Comparison of ENCODE assay signal across 8 mouse cellular contexts in the genomic region with DNA sequence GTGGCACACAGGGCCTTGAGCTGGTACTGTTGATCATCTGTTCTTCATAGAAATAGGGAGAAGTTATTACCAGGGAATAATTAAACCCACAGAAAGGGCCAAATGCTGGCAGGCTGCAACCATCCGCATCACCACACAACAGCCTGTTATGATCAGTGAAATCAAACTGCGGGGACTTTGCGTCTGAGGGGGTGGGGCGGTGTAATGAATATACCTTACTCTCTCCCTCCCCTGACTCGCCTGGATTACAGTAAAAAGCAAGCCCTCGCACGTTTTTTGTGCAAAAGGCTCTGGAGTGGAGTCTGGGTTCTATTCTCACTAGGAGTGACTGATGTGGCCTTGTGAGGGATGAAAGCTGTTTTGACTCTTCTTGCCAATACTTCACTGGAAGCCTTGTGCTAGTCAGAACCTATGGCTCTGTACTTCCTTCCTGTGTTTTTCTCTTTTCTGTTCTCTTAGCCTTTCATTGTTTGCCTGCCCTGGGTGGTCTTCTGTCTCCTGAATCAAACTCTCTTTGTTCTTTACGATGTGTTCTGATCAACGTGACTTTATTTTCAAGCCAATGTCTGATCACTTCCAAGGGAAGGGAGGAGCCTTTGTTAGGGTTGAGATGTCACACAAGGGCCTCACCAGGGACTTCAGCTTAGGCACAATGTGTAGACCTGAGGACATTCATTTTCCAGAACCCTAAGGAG.
DNase-seq lines count a peak whose midpoint lies in the region; ATAC-seq lines count a peak whose summit lies in the region.

No protein-coding gene starts in this region.

- no peak overlapping the region for H3K4me2 ChIP-seq in hindbrain, embryonic 11.5 days (replicated peaks; ENCODE audit: low read depth, low read length)
- H3K4me2 ChIP-seq in embryonic facial prominence, embryonic 14.5 days (ENCODE audit: low read depth, low read length) = no peak overlapping the region

- ATAC-seq in hindbrain, embryonic 11.5 days (ENCODE audit: low FRiP score) = no peak
- peak; percentile 56 for ATAC-seq in embryonic facial prominence, embryonic 14.5 days (ENCODE audit: low read depth)

- H3K4me3 ChIP-seq in hindbrain, embryonic 10.5 days = no peak overlapping the region
- H3K4me3 ChIP-seq in hindbrain, embryonic 11.5 days (ENCODE audit: low read depth, low read length) = no peak overlapping the region
- no peak overlapping the region for H3K4me3 ChIP-seq in embryonic facial prominence, embryonic 14.5 days (ENCODE audit: low read depth, low read length)

- no peaks in the 10 kb centered on the region for H3K9me3 ChIP-seq in hindbrain, embryonic 10.5 days
- H3K9me3 ChIP-seq in hindbrain, embryonic 11.5 days (ENCODE audit: control insufficient read depth, low read length) = no peaks in the 10 kb centered on the region
- H3K9me3 ChIP-seq in embryonic facial prominence, embryonic 14.5 days (ENCODE audit: control insufficient read depth, low read length) = no peaks in the 10 kb centered on the region

- 54% methylated on average over 9 of the region's 9 CpGs for WGBS in hindbrain, embryonic 10.5 days
- WGBS in hindbrain, embryonic 11.5 days = 54% methylated on average over 9 of the region's 9 CpGs
- WGBS in embryonic facial prominence, embryonic 14.5 days = 24% methylated on average over 9 of the region's 9 CpGs

- DNase-seq in hindbrain, embryonic 10.5 days (ENCODE audit: low spot score) = no peak
- no peak for DNase-seq in hindbrain, embryonic 11.5 days (ENCODE audit: low spot score)
- peak; percentile 24 for DNase-seq in R1 (ENCODE audit: low read depth, low spot score)
- DNase-seq in embryonic facial prominence, embryonic 14.5 days (ENCODE audit: low spot score) = peak; percentile 89
- DNase-seq in layer of hippocampus, postnatal 14 days (ENCODE audit: low spot score in 2 of 2) = peak; percentile 59 to 73
- no peak for DNase-seq in adrenal gland, adult 18-20 months (ENCODE audit: low spot score in 2 of 2)
- no peak for DNase-seq in spleen, postnatal 14 days (ENCODE audit: low spot score in 2 of 2)
- DNase-seq in left cerebral cortex, adult 9 months (ENCODE audit: low spot score in 2 of 2) = no peak

- peaks cover 12% of the 10 kb centered on the region for H3K27me3 ChIP-seq in hindbrain, embryonic 10.5 days (ENCODE audit: insufficient read depth, poor library complexity, severe bottlenecking)
- H3K27me3 ChIP-seq in hindbrain, embryonic 11.5 days (ENCODE audit: control insufficient read depth, insufficient read depth, low read length) = 0 out of 2 replicates have a peak, but pooled peaks cover 2% of the 10 kb centered on the region
- H3K27me3 ChIP-seq in embryonic facial prominence, embryonic 14.5 days (replicated peaks; ENCODE audit: control insufficient read depth, insufficient read depth, low read length) = 0 out of 2 replicates have a peak, but pooled peaks cover 5% of the 10 kb centered on the region

- peaks cover 39% of the 10 kb centered on the region for H3K4me1 ChIP-seq in hindbrain, embryonic 10.5 days (replicated peaks)
- 0 out of 2 replicates have a peak, but pooled peaks cover 2% of the 10 kb centered on the region for H3K4me1 ChIP-seq in hindbrain, embryonic 11.5 days (replicated peaks; ENCODE audit: control insufficient read depth, insufficient read depth, low read length)
- peaks cover 27% of the 10 kb centered on the region for H3K4me1 ChIP-seq in embryonic facial prominence, embryonic 14.5 days (ENCODE audit: control insufficient read depth, insufficient read depth, low read length)

- H3K27ac ChIP-seq in hindbrain, embryonic 10.5 days = peak overlapping the region; percentile 20; the same call in 1 of the 2 replicates
- no peak overlapping the region for H3K27ac ChIP-seq in hindbrain, embryonic 11.5 days (ENCODE audit: low read depth, low read length)
- H3K27ac ChIP-seq in embryonic facial prominence, embryonic 14.5 days (replicated peaks; ENCODE audit: low read depth, low read length) = peak overlapping the region; percentile 70

- no peak overlapping the region for H3K9ac ChIP-seq in hindbrain, embryonic 11.5 days (ENCODE audit: low read depth, low read length)
- H3K9ac ChIP-seq in embryonic facial prominence, embryonic 14.5 days (ENCODE audit: low read depth, low read length) = no peak overlapping the region

- no peaks in the 10 kb centered on the region for H3K36me3 ChIP-seq in hindbrain, embryonic 10.5 days
- H3K36me3 ChIP-seq in hindbrain, embryonic 11.5 days (ENCODE audit: control insufficient read depth, insufficient read depth, low read length) = no peaks in the 10 kb centered on the region
- H3K36me3 ChIP-seq in embryonic facial prominence, embryonic 14.5 days (ENCODE audit: control insufficient read depth, insufficient read depth, low read length) = no peaks in the 10 kb centered on the region

Comparison
In these comparisons a context has a peak if more than half of its experiments do, and no peak if none do; other contexts are left out.
1. DNase-seq: peak in R1 (single experiment), embryonic facial prominence, embryonic 14.5 days (single experiment) and layer of hippocampus, postnatal 14 days (2 of 2); none in hindbrain, embryonic 10.5 days (single experiment), hindbrain, embryonic 11.5 days (single experiment), adrenal gland, adult 18-20 months (0 of 2), spleen, postnatal 14 days (0 of 2) and left cerebral cortex, adult 9 months (0 of 2).